Mouse (Mus musculus): ENCODE measurements at regions not wholly inside any gene's neighbourhood (a gene's known extent, or its start where the extent isn't known, plus 50 kb on each side); places are given as distances from the start of the nearest gene placed in this dataset.

GRCm38 (mm10) chr2:57649002-57649401 lies 348.7 kb upstream of the Galnt5 start:
- Histone ChIP-seq H3K4me1 (replicated peaks; ENCODE audit: control insufficient read depth, insufficient read depth, low read length) (no peaks in the 10 kb centered on the region), H3K9ac (no peak overlapping the region), H3K36me3 (replicated peaks; ENCODE audit: control insufficient read depth, insufficient read depth) (no peaks in the 10 kb centered on the region), H3K4me2 (replicated peaks) (no peak overlapping the region), H3K9me3 (ENCODE audit: control insufficient read depth, low read length) (no peaks in the 10 kb centered on the region), H3K27me3 (ENCODE audit: control insufficient read depth, insufficient read depth, low read length) (no peaks in the 10 kb centered on the region), H3K4me3 (replicated peaks; ENCODE audit: low read length) (no peak overlapping the region), H3K27ac (no peak overlapping the region)
- 81% methylated on average over 4 of the region's 4 CpGs for WGBS
- DNase-seq (ENCODE audit: low spot score): no peak
- no peak for ATAC-seq (ENCODE audit: low FRiP score)

- no peak for DNase-seq (ENCODE audit: low spot score)
- H3K36me3 ChIP-seq (replicated peaks; ENCODE audit: control insufficient read depth, insufficient read depth): no peaks in the 10 kb centered on the region
- no peak overlapping the region for H3K4me3 ChIP-seq (replicated peaks; ENCODE audit: low read length)
- H3K4me2 ChIP-seq (replicated peaks): no peak overlapping the region
- WGBS: 87% methylated on average over 4 of the region's 4 CpGs
- ATAC-seq (ENCODE audit: low FRiP score): no peak
- H3K9me3 ChIP-seq (ENCODE audit: control insufficient read depth, low read length): no peaks in the 10 kb centered on the region
- no peaks in the 10 kb centered on the region for H3K27me3 ChIP-seq (ENCODE audit: control insufficient read depth, insufficient read depth, low read length)
- H3K9ac ChIP-seq: no peak overlapping the region
- H3K27ac ChIP-seq: no peak overlapping the region
- no peaks in the 10 kb centered on the region for H3K4me1 ChIP-seq (replicated peaks; ENCODE audit: control insufficient read depth, insufficient read depth, low read length)
These were observed 340.3 kb upstream of the Galnt5 start for GRCm38 (mm10) chr2:57657409-57657808.

- Histone ChIP-seq H3K36me3 (replicated peaks; ENCODE audit: control insufficient read depth, insufficient read depth) (no peaks in the 10 kb centered on the region), H3K4me3 (replicated peaks; ENCODE audit: low read length) (no peak overlapping the region), H3K9me3 (ENCODE audit: control insufficient read depth, low read length) (no peaks in the 10 kb centered on the region), H3K27ac (no peak overlapping the region), H3K4me1 (replicated peaks; ENCODE audit: control insufficient read depth, insufficient read depth, low read length) (no peaks in the 10 kb centered on the region), H3K4me2 (replicated peaks) (no peak overlapping the region), H3K9ac (no peak overlapping the region), H3K27me3 (ENCODE audit: control insufficient read depth, insufficient read depth, low read length) (no peaks in the 10 kb centered on the region)
- no peak for ATAC-seq (ENCODE audit: low FRiP score)
- WGBS: 84% methylated on average over 1 of the region's 1 CpGs
- no peak for DNase-seq (ENCODE audit: low spot score)
These were observed 335.8 kb upstream of the Galnt5 start for GRCm38 (mm10) chr2:57661838-57662237.

- Histone ChIP-seq H3K4me2 (replicated peaks) (no peak overlapping the region), H3K27me3 (ENCODE audit: control insufficient read depth, insufficient read depth, low read length) (no peaks in the 10 kb centered on the region), H3K9ac (no peak overlapping the region), H3K36me3 (replicated peaks; ENCODE audit: control insufficient read depth, insufficient read depth) (no peaks in the 10 kb centered on the region), H3K9me3 (ENCODE audit: control insufficient read depth, low read length) (no peaks in the 10 kb centered on the region), H3K27ac (no peak overlapping the region), H3K4me1 (replicated peaks; ENCODE audit: control insufficient read depth, insufficient read depth, low read length) (peaks cover 5% of the 10 kb centered on the region; the same call in 1 of the 2 replicates), H3K4me3 (replicated peaks; ENCODE audit: low read length) (no peak overlapping the region)
- ATAC-seq (ENCODE audit: low FRiP score) (peak; percentile 43; the same call in 1 of the 2 replicates), DNase-seq (ENCODE audit: low spot score) (peak; percentile 38)
- WGBS: 42% methylated on average over 3 of the region's 3 CpGs
These were observed 325.6 kb upstream of the Galnt5 start for GRCm38 (mm10) chr2:57672007-57672643.

- no peaks in the 10 kb centered on the region for H3K9me3 ChIP-seq (ENCODE audit: control insufficient read depth, low read length)
- H3K4me2 ChIP-seq (replicated peaks): no peak overlapping the region
- WGBS: 81% methylated on average over 3 of the region's 3 CpGs
- H3K9ac ChIP-seq: no peak overlapping the region
- no peak overlapping the region for H3K4me3 ChIP-seq (replicated peaks; ENCODE audit: low read length)
- H3K27ac ChIP-seq: no peak overlapping the region
- no peaks in the 10 kb centered on the region for H3K4me1 ChIP-seq (replicated peaks; ENCODE audit: control insufficient read depth, insufficient read depth, low read length)
- ATAC-seq (ENCODE audit: low FRiP score): no peak
- no peaks in the 10 kb centered on the region for H3K36me3 ChIP-seq (replicated peaks; ENCODE audit: control insufficient read depth, insufficient read depth)
- H3K27me3 ChIP-seq (ENCODE audit: control insufficient read depth, insufficient read depth, low read length): no peaks in the 10 kb centered on the region
- no peak for DNase-seq (ENCODE audit: low spot score)
These were observed 307.8 kb upstream of the Galnt5 start for GRCm38 (mm10) chr2:57689877-57690276.

GRCm38 (mm10) chr2:57696992-57697772 lies 300.5 kb upstream of the Galnt5 start:
- DNase-seq (ENCODE audit: low spot score): peak; percentile 31
- Histone ChIP-seq H3K36me3 (replicated peaks; ENCODE audit: control insufficient read depth, insufficient read depth) (no peaks in the 10 kb centered on the region), H3K27ac (no peak overlapping the region; the same call in 1 of the 2 replicates), H3K27me3 (ENCODE audit: control insufficient read depth, insufficient read depth, low read length) (0 out of 2 replicates have a peak, but pooled peaks cover 4% of the 10 kb centered on the region), H3K4me2 (replicated peaks) (peak overlapping the region; percentile 38), H3K9ac (peak overlapping the region; percentile 20; the same call in 1 of the 2 replicates), H3K4me1 (replicated peaks; ENCODE audit: control insufficient read depth, insufficient read depth, low read length) (peaks cover 18% of the 10 kb centered on the region; the same call in 1 of the 2 replicates), H3K4me3 (replicated peaks; ENCODE audit: low read length) (no peak overlapping the region), H3K9me3 (ENCODE audit: control insufficient read depth, low read length) (no peaks in the 10 kb centered on the region)
- no peak for ATAC-seq (ENCODE audit: low FRiP score)
- 34% methylated on average over 11 of the region's 11 CpGs for WGBS

GRCm38 (mm10) chr2:57698659-57699061 lies 299.0 kb upstream of the Galnt5 start:
- Histone ChIP-seq H3K4me2 (replicated peaks) (peak overlapping the region; percentile 52), H3K9ac (peak overlapping the region; percentile 49), H3K27ac (no peak overlapping the region), H3K4me1 (replicated peaks; ENCODE audit: control insufficient read depth, insufficient read depth, low read length) (peaks cover 18% of the 10 kb centered on the region; the same call in 1 of the 2 replicates), H3K36me3 (replicated peaks; ENCODE audit: control insufficient read depth, insufficient read depth) (no peaks in the 10 kb centered on the region), H3K9me3 (ENCODE audit: control insufficient read depth, low read length) (no peaks in the 10 kb centered on the region), H3K27me3 (ENCODE audit: control insufficient read depth, insufficient read depth, low read length) (0 out of 2 replicates have a peak, but pooled peaks cover 4% of the 10 kb centered on the region), H3K4me3 (replicated peaks; ENCODE audit: low read length) (peak overlapping the region; percentile 25)
- ATAC-seq (ENCODE audit: low FRiP score): peak; percentile 90
- under 1% methylated on average over 11 of the region's 11 CpGs for WGBS
- peak; percentile 82 for DNase-seq (ENCODE audit: low spot score)

- peak overlapping the region; percentile 49 for H3K9ac ChIP-seq
- H3K27me3 ChIP-seq (ENCODE audit: control insufficient read depth, insufficient read depth, low read length): 0 out of 2 replicates have a peak, but pooled peaks cover 4% of the 10 kb centered on the region
- peak overlapping the region; percentile 52 for H3K4me2 ChIP-seq (replicated peaks)
- 14% methylated on average over 4 of the region's 4 CpGs for WGBS
- peaks cover 18% of the 10 kb centered on the region; the same call in 1 of the 2 replicates for H3K4me1 ChIP-seq (replicated peaks; ENCODE audit: control insufficient read depth, insufficient read depth, low read length)
- H3K9me3 ChIP-seq (ENCODE audit: control insufficient read depth, low read length): no peaks in the 10 kb centered on the region
- no peak overlapping the region for H3K27ac ChIP-seq
- H3K36me3 ChIP-seq (replicated peaks; ENCODE audit: control insufficient read depth, insufficient read depth): no peaks in the 10 kb centered on the region
- DNase-seq (ENCODE audit: low spot score): no peak
- peak overlapping the region; percentile 25 for H3K4me3 ChIP-seq (replicated peaks; ENCODE audit: low read length)
- ATAC-seq (ENCODE audit: low FRiP score): 0 out of 2 replicates have a peak, but pooled peaks have one; percentile 39
These were observed 298.5 kb upstream of the Galnt5 start for GRCm38 (mm10) chr2:57699226-57699625.

GRCm38 (mm10) chr2:57716754-57717510 lies 280.8 kb upstream of the Galnt5 start:
- no peak overlapping the region for H3K27ac ChIP-seq
- H3K4me1 ChIP-seq (replicated peaks; ENCODE audit: control insufficient read depth, insufficient read depth, low read length): no peaks in the 10 kb centered on the region
- no peaks in the 10 kb centered on the region for H3K9me3 ChIP-seq (ENCODE audit: control insufficient read depth, low read length)
- WGBS: 35% methylated on average over 10 of the region's 10 CpGs
- H3K4me3 ChIP-seq (replicated peaks; ENCODE audit: low read length): no peak overlapping the region
- no peak overlapping the region for H3K9ac ChIP-seq
- no peak overlapping the region for H3K4me2 ChIP-seq (replicated peaks)
- DNase-seq (ENCODE audit: low spot score) (no peak), ATAC-seq (ENCODE audit: low FRiP score) (peak; percentile 72)
- H3K27me3 ChIP-seq (ENCODE audit: control insufficient read depth, insufficient read depth, low read length): no peaks in the 10 kb centered on the region
- H3K36me3 ChIP-seq (replicated peaks; ENCODE audit: control insufficient read depth, insufficient read depth): no peaks in the 10 kb centered on the region
